Mouse (Mus musculus) fibroblast of lung, adult 2 months (primary cell): ENCODE results near the gene Akt1.

Source experiments
- DNase-seq: peaks from one replicate; pipeline ENCODE4 v3.0.0-alpha.2; 2011; ENCODE audit warnings: low read depth

The Akt1 gene

DNA sequence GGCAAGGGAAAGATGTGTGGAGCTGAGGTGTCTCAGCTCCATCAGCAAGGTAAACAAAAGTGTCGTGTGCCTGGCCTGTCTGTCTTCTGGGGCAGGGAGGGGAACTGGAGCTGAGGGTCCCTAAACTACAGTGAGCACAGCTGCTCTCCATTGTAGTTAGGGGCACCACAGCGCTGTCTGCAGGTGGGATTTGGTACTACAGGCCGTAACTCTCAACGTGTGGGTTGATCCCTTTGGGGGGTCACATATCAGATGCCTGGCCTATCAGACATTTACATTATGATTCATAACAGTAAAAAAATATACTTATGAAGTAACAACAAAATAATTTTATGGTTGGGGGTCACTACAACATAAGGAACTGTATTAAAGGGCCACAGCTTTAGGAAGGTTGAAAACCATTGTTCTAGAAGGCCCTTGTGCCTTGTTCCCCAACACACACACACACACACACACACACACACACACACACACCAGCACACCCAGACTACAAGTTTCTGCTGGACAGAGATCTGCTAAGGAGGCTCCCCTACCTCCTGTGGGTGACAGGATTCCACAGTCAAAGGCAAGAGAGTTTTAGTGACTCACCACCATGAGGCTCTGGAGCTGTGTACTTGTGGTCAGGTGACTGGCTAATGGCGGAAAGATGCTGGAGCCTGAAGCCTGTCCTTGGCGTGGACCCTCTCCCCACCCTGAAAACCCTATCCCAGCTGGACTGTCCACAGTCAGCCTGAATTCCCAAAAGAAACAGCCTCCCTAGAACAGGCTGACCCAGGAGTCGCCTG is 47.4 kb downstream of the Akt1 start:
- DNase-seq, result peak; percentile 54

DNA sequence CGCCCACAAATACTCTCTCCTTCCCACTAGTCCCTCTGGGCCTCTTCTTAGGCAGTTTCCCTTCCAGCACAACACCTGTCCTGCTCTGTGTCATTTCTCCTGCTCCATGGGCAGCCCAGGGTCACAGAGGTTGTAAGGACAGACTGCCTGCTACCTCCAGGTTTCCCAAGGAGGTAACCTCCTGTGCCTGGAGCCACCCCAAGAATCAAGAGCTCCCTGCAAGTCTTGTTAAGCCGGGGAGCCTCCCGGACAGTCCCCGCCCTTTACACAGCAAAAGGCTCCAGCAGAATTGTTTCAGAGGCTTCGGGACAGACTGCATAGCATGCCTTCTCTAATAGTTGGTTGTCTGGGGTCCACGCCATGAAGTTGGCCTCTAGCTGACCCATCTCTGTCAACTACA is 48.2 kb downstream of the Akt1 start:
- DNase-seq, result no peak

- no peak for DNase-seq
Measured at GRCm38 (mm10) chr12:112625700-112626099, 49.0 kb downstream of the Akt1 start.

GRCm38 (mm10) chr12:112623742-112624141 is 50.9 kb downstream of the Akt1 start:
- DNase-seq, result no peak

DNA sequence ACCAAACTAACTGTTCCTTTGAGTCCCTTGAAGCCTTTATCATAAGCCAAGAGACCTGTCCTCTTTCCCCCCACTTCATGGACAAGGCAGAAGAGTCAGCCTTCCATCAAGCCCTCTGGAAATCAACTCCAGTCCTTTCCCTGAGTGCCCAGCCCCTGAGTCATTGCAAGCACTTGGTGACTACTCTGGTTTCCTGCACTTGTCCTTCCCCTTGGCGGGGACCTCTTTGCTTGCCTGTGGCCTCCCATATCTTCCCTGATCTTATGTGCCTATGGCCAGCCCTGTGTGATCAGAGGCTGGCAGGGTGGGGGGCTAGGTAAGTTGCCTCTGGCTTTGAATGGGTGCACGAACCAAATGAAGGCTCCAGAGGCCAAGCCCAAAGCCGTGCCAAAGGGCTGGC is 52.8 kb downstream of the Akt1 start:
- DNase-seq, result no peak

DNA sequence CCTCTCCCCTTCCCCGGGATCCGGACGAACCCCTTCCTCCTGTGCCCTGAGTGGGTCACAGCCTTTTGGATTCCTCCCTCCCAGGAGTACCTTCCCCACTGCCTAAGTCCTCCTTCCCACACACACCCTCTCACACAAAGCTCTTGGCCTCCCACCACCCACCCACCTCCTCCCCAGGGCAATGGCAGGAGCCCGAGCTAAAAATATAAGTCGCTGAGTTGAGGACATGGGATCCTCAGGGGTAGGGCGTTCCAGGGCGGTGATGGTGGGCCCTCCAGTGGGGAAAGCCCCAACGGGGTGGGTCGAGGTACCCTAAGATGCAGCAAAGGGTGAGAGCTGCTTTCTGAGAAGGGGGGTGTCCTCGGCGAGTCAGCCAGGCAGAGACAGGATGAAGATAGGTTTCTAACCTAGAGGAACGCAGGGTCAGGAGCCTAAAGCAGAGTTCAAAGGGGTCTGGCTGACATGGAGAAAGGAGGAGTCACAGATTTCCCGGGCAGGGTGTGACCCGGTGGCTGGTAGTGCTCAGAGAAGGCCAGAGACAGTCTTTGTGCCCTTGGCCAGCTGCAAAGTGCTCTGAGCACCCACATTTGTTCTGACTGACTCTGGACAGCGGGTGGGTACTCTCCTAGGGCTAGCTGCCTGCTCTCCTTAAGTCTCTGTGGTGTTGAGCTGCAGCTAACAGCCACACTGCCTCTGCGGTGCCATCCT is 54.2 kb downstream of the Akt1 start:
- no peak for DNase-seq

DNA sequence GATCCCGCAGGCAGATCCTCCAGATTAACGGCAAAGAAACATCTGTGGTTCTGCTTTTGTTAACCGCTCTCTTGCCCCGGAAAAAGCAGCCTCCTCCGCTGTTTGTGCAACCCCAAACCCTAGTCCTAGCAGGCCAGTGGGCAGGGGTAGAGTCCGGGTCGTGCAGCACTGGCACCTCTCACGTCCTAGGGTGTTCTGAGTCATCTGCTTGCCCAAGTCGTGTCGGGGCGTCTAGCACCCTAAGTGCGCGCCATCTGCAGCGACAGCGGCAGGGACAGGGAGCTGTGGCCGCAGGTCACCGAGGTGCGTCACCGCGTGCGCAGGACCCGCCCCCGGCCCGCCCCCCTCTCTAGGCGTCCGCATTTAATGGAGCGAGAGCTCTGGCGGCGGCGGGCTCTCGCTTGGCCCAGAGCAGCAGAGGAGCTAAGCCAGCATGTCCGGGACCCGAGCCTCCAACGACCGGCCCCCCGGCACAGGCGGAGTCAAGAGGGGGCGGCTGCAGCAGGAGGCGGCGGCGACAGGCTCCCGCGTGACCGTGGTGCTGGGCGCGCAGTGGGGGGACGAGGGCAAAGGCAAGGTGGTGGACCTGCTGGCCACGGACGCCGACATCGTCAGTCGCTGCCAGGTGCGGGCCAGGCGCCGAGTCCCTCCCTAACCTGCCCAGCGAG is 54.9 kb downstream of the Akt1 start, which contains the start of gene Adssl1:
TSS of gene Adssl1 (plus strand) at position 360 of the 668 bp plus-strand sequence.
- DNase-seq, result no peak

- no peak for DNase-seq
Measured at GRCm38 (mm10) chr12:112618981-112619685, 55.6 kb downstream of the Akt1 start.

- no peak for DNase-seq
Measured at GRCm38 (mm10) chr12:112617898-112618380, 56.7 kb downstream of the Akt1 start.

DNA sequence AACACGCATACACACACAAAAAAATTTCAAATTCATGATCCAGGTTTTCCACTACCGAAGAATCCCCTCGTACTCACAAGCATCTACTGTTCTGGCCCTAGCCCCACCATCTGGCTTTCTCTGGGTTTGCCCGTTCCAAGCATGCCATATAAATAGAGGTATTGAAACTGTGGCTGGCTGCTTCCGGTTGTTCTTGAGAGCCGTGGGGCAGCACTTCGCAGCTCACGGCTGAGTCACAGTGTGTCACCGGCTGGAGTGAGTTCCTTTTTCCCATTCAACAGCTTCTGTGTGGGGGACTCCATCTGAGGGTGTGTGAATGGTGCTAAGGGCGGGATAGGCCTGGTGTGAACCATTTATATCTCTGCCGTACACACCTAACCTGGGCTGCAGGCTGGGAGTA is 57.5 kb downstream of the Akt1 start:
- peak; percentile 83 for DNase-seq

DNA sequence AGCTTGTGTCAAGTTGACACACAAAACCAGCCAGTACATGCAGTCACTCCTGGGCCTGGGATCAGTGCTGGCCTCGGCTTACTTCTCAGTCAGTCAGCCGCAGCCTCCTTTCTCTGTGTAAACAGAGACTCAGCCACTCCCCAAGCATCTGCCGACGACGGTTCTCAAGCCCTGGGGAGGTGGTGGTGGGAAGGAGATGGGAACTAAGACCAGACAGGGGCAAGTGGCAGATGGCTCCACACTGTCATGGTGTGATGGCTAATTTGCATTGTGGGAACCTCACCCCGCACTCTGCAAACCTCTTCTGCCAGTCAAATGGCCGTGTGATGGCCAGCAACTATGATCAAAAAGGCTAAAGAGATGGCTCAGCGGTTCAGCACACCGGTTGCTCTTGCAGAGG is 58.0 kb downstream of the Akt1 start:
- no peak for DNase-seq

DNA sequence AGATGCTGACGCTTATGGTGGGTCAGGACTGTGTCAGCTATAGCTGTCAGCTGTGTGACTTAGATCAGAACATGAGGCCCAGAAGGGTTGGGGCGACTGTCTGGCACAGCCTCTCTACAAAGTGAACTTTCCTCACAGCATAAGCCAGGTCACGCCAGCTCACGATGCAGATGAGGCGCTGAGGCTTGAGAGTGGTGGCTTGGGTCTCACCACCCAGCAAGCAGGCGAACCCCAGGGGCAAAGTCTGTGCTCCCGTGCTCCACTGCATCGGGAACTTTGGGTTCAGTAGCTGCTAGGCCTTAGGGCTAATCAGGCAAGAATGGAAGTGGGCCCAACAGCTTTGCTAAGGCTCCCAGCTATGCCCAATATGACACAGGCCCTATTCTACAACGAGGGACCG is 65.7 kb downstream of the Akt1 start:
- DNase-seq, result no peak

- DNase-seq, result no peak
Measured at GRCm38 (mm10) chr12:112606998-112607397, 67.7 kb downstream of the Akt1 start.

DNA sequence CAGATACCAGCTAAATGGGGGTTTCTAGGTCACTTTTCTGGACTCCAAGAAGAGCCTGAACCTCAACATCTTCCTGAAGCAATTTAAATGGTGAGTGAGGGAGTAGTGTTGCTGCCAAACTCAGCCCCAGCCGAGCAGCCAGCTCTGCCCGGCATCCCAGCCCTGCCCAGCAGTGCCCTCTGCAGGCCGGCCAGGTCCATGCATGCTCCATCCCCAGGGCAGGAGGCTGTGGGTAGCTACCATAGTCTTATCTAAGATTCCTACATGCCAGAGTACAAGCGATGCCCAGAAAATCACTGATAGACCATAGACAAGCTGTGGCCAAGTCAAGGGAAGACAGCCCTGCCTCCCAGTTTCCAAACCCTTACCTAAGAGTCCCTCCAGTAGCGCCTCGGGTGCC is 68.9 kb downstream of the Akt1 start:
- no peak for DNase-seq

GRCm38 (mm10) chr12:112604709-112605649 is 69.7 kb downstream of the Akt1 start:
- DNase-seq, result no peak

DNA sequence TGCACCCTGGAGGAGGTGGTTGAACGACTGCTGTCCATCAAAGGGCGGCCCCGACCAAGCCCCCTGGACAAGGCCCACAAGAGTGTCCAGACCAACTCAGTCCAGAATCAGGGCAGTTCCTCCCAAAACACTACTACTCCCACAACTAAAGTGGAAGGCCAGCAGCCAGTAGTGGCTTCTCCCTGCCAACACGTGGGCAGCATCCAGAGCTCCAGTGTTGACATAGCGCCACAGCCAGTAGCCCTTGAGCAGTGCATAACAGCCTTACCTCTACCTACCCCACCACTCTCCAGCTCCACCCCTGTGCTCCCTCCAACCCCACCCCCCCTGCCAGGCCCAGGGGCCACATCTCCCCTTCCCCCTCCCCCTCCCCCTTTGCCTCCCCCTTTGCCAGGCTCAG is 70.7 kb downstream of the Akt1 start:
- DNase-seq, result no peak
